Mouse (Mus musculus) heart, embryonic 15.5 days (tissue): ENCODE data around the gene Bcan. TPM values are rescaled to one million over a fixed set of nuclear protein-coding genes. Genes with fewer than 3 reads are reported as not detected.

ENCODE experiments used
- ATAC-seq: fragments of 200-750 bp; cut with Nextera tagmentation; replicated peaks from 2 replicates; pipeline ENCODE4 v1.8.0; 2017; ENCODE audit warnings: low read depth, moderate TSS enrichment; ENCODE audit not compliant: insufficient number of reproducible peaks, insufficient read depth, low FRiP score
- H3K27ac ChIP-seq: fragments of 300-500 bp; sonication (generic); 2 replicates; pipeline ENCODE4 v1.5.1; 2015; ENCODE audit warnings: mild to moderate bottlenecking, inconsistent platforms
- H3K27me3 ChIP-seq: fragments of 300-500 bp; sonication (generic); 2 replicates; pipeline ENCODE4 v1.6.1; 2015; ENCODE audit warnings: inconsistent platforms
- H3K36me3 ChIP-seq: fragments of 300-500 bp; sonication (generic); 2 replicates; pipeline ENCODE4 v1.6.1; 2015; ENCODE audit warnings: mild to moderate bottlenecking, inconsistent platforms
- H3K4me1 ChIP-seq: fragments of 300-500 bp; sonication (generic); replicated peaks from 2 replicates; pipeline ENCODE4 v1.6.1; 2015; ENCODE audit warnings: inconsistent platforms
- H3K4me2 ChIP-seq: fragments of 300-500 bp; sonication (generic); 2 replicates; pipeline ENCODE4 v1.6.1; 2015; ENCODE audit warnings: inconsistent platforms, mild to moderate bottlenecking, moderate library complexity
- H3K4me3 ChIP-seq: fragments of 300-500 bp; sonication (generic); 2 replicates; pipeline ENCODE4 v1.5.1; 2015; ENCODE audit warnings: mild to moderate bottlenecking, inconsistent platforms
- H3K9ac ChIP-seq: fragments of 300-500 bp; sonication (generic); 2 replicates; pipeline ENCODE4 v1.6.1; 2015; ENCODE audit warnings: mild to moderate bottlenecking, inconsistent platforms
- H3K9me3 ChIP-seq: fragments of 300-500 bp; sonication (generic); replicated peaks from 2 replicates; pipeline ENCODE4 v1.6.1; 2016; ENCODE audit warnings: inconsistent platforms
- WGBS: fragments of 180-500 bp; shearing (Covaris S2); methylation state at CpG from one replicate; pipeline ENCODE4 v1.1.7; 2015; ENCODE audit warnings: mixed read lengths; 5-methylcytosine and 5-hydroxymethylcytosine counted together
- polyA plus RNA-seq: library from polyadenylated mRNA; unstranded; fragments of >200 nt; fragmentation: Nextera tagmentation; extraction: Ambion mirVana; gene quantifications from 2 replicates; pipeline ENCODE4 v1.2.1, GENCODE M21; 2015

Bcan gene
- polyA plus RNA-seq, 1 experiment from 2014 or later = 0.34 TPM

- under 1% methylated on average over 44 of the region's 44 CpGs for WGBS
- Histone ChIP-seq H3K27ac (peak within 1 kb of the TSS; percentile 57), H3K4me3 (peak within 1 kb of the TSS; percentile 60), H3K36me3 (no peaks in the 10 kb centered on the region), H3K4me2 (peak within 1 kb of the TSS; percentile 89), H3K27me3 (peaks cover 18% of the 10 kb centered on the region), H3K9ac (peak within 1 kb of the TSS; percentile 63), H3K4me1 (peaks cover 44% of the 10 kb centered on the region), H3K9me3 (no peaks in the 10 kb centered on the region)
- peak; percentile 60; the same call in 1 of the 2 replicates for ATAC-seq
Observed at GRCm38 (mm10) chr3:87970939-87971488, 29.0 kb downstream of the Bcan start, which contains the start of gene Nes. Nes (plus strand) TSS chr3:87971078.

GRCm38 (mm10) chr3:87970184-87970938, 29.7 kb downstream of the Bcan start:
- Histone ChIP-seq H3K4me2 (peak overlapping the region; percentile 89), H3K36me3 (no peaks in the 10 kb centered on the region), H3K27ac (peak overlapping the region; percentile 57), H3K27me3 (peaks cover 18% of the 10 kb centered on the region), H3K4me1 (peaks cover 44% of the 10 kb centered on the region), H3K4me3 (peak overlapping the region; percentile 60), H3K9ac (peak overlapping the region; percentile 63; the same call in 1 of the 2 replicates), H3K9me3 (no peaks in the 10 kb centered on the region)
- WGBS = under 1% methylated on average over 21 of the region's 21 CpGs
- no peak for ATAC-seq

- H3K27ac ChIP-seq = peak overlapping the region; percentile 82
- H3K9ac ChIP-seq = peak overlapping the region; percentile 54
- H3K27me3 ChIP-seq = peaks cover 8% of the 10 kb centered on the region; the same call in 1 of the 2 replicates
- H3K36me3 ChIP-seq = no peaks in the 10 kb centered on the region
- 1% methylated on average over 27 of the region's 27 CpGs for WGBS
- H3K4me2 ChIP-seq = peak overlapping the region; percentile 82
- ATAC-seq = peak; percentile 97
- peak overlapping the region; percentile 49 for H3K4me3 ChIP-seq
- H3K9me3 ChIP-seq = no peaks in the 10 kb centered on the region
- peaks cover 23% of the 10 kb centered on the region for H3K4me1 ChIP-seq
Observed at GRCm38 (mm10) chr3:87960586-87961191, 39.3 kb downstream of the Bcan start.

- Histone ChIP-seq H3K9ac (peak overlapping the region; percentile 54), H3K9me3 (no peaks in the 10 kb centered on the region), H3K27me3 (peaks cover 8% of the 10 kb centered on the region; the same call in 1 of the 2 replicates), H3K4me1 (peaks cover 23% of the 10 kb centered on the region), H3K36me3 (no peaks in the 10 kb centered on the region), H3K4me2 (peak overlapping the region; percentile 82), H3K27ac (peak overlapping the region; percentile 82), H3K4me3 (peak overlapping the region; percentile 49)
- 12% methylated on average over 10 of the region's 10 CpGs for WGBS
- no peak for ATAC-seq
Observed at GRCm38 (mm10) chr3:87960191-87960585, 39.8 kb downstream of the Bcan start.

GRCm38 (mm10) chr3:87959371-87959770, 40.7 kb downstream of the Bcan start:
- no peak overlapping the region for H3K4me2 ChIP-seq
- H3K9ac ChIP-seq = no peak overlapping the region
- no peak overlapping the region for H3K27ac ChIP-seq
- H3K4me3 ChIP-seq = no peak overlapping the region
- no peak for ATAC-seq
- no peaks in the 10 kb centered on the region for H3K36me3 ChIP-seq
- H3K27me3 ChIP-seq = peaks cover 5% of the 10 kb centered on the region; the same call in 1 of the 2 replicates
- WGBS = 66% methylated on average over 7 of the region's 7 CpGs
- no peaks in the 10 kb centered on the region for H3K9me3 ChIP-seq
- H3K4me1 ChIP-seq = peaks cover 23% of the 10 kb centered on the region

GRCm38 (mm10) chr3:87958967-87959366, 41.1 kb downstream of the Bcan start:
- WGBS = 75% methylated on average over 1 of the region's 1 CpGs
- Histone ChIP-seq H3K9ac (no peak overlapping the region), H3K4me1 (peaks cover 23% of the 10 kb centered on the region), H3K27me3 (peaks cover 5% of the 10 kb centered on the region; the same call in 1 of the 2 replicates), H3K27ac (no peak overlapping the region), H3K4me3 (no peak overlapping the region), H3K4me2 (no peak overlapping the region), H3K36me3 (no peaks in the 10 kb centered on the region), H3K9me3 (no peaks in the 10 kb centered on the region)
- no peak for ATAC-seq

- no peaks in the 10 kb centered on the region for H3K36me3 ChIP-seq
- no peak overlapping the region for H3K27ac ChIP-seq
- no peaks in the 10 kb centered on the region for H3K9me3 ChIP-seq
- WGBS = 26% methylated on average over 4 of the region's 4 CpGs
- H3K4me1 ChIP-seq = peaks cover 23% of the 10 kb centered on the region
- H3K4me2 ChIP-seq = no peak overlapping the region
- no peak overlapping the region for H3K9ac ChIP-seq
- ATAC-seq = no peak
- peaks cover 5% of the 10 kb centered on the region; the same call in 1 of the 2 replicates for H3K27me3 ChIP-seq
- H3K4me3 ChIP-seq = no peak overlapping the region
Observed at GRCm38 (mm10) chr3:87958476-87958875, 41.6 kb downstream of the Bcan start.

GRCm38 (mm10) chr3:87958056-87958455, 42.0 kb downstream of the Bcan start:
- Histone ChIP-seq H3K4me3 (no peak overlapping the region), H3K27me3 (peaks cover 8% of the 10 kb centered on the region; the same call in 1 of the 2 replicates), H3K27ac (no peak overlapping the region), H3K4me2 (no peak overlapping the region), H3K36me3 (no peaks in the 10 kb centered on the region), H3K9ac (no peak overlapping the region), H3K9me3 (no peaks in the 10 kb centered on the region), H3K4me1 (peaks cover 23% of the 10 kb centered on the region)
- ATAC-seq = no peak
- 26% methylated on average over 1 of the region's 1 CpGs for WGBS

GRCm38 (mm10) chr3:87952440-87952839, 47.6 kb downstream of the Bcan start:
- Histone ChIP-seq H3K27me3 (peaks cover 56% of the 10 kb centered on the region), H3K36me3 (no peaks in the 10 kb centered on the region), H3K9me3 (no peaks in the 10 kb centered on the region), H3K27ac (no peak overlapping the region), H3K4me2 (peak overlapping the region; percentile 67), H3K4me3 (peak overlapping the region; percentile 45), H3K9ac (peak overlapping the region; percentile 41), H3K4me1 (peaks cover 35% of the 10 kb centered on the region)
- 3% methylated on average over 5 of the region's 5 CpGs for WGBS
- ATAC-seq = peak; percentile 71

GRCm38 (mm10) chr3:87951946-87952345, 48.1 kb downstream of the Bcan start:
- H3K4me3 ChIP-seq = peak overlapping the region; percentile 45
- ATAC-seq = no peak
- no peaks in the 10 kb centered on the region for H3K9me3 ChIP-seq
- no peaks in the 10 kb centered on the region for H3K36me3 ChIP-seq
- H3K4me2 ChIP-seq = peak overlapping the region; percentile 67
- peaks cover 61% of the 10 kb centered on the region for H3K27me3 ChIP-seq
- peaks cover 40% of the 10 kb centered on the region for H3K4me1 ChIP-seq
- H3K9ac ChIP-seq = peak overlapping the region; percentile 41
- H3K27ac ChIP-seq = no peak overlapping the region
- WGBS = 9% methylated on average over 12 of the region's 12 CpGs

GRCm38 (mm10) chr3:87949955-87950515, 50.0 kb downstream of the Bcan start:
- H3K4me2 ChIP-seq = no peak overlapping the region; the same call in 1 of the 2 replicates
- no peak overlapping the region for H3K9ac ChIP-seq
- 25% methylated on average over 13 of the region's 13 CpGs for WGBS
- peaks cover 80% of the 10 kb centered on the region for H3K27me3 ChIP-seq
- H3K36me3 ChIP-seq = no peaks in the 10 kb centered on the region
- no peak overlapping the region for H3K27ac ChIP-seq
- 0 out of 2 replicates have a peak overlapping the region, but pooled peaks have one; percentile 7 for H3K4me3 ChIP-seq
- no peak for ATAC-seq
- peaks cover 45% of the 10 kb centered on the region for H3K4me1 ChIP-seq
- H3K9me3 ChIP-seq = no peaks in the 10 kb centered on the region
